Mouse (Mus musculus) testis, postnatal 14 days (tissue): ENCODE measurements at regions not wholly inside any gene's neighbourhood (a gene's known extent, or its start where the extent isn't known, plus 50 kb on each side); places are given as distances from the start of the nearest gene placed in this dataset.
A peak's percentile ranks its signal among the peaks of the same experiment; 100 is the strongest.

Experiments used
- DNase-seq: peaks from one replicate; pipeline ENCODE4 v3.0.0; 2021; ENCODE audit warnings: low spot score

DNA sequence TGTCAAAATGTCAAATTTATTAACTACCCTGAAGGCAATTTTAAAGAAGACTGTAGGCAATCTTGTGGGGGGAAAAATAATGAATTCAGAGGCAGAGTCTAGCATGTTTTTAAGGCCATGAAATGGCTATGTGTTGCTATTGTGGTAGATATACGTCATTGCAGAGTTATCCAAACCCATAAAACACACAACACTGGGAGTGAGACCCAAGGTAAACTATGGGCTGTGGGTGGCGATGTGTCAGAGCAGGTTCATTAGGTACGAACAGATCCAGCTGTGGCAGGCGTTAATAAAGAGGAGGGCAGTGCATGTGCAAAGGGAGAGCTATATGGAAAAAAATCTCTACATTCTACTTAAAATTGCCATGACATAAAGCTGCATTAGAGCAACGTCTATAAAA, 189.4 kb upstream of the Btg1 start:
- no peak for DNase-seq

DNA sequence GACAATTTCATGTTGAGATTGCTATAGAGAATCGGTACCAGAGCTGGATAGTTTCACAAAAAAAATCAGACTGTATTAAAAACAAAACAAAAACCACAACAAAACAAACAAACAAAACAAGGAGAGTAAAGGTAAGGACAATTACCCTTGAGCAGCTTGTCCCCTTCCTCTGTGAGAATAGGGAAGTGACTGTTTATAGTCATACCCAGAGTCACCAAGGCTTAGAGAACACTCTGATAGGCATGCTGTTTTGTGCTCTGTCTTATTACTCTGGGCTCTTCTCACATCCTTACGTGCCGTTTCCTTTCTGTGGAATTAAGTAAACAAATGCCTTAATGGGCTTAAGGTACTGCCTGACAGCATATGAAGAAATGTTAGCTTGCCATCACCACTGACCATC, 186.7 kb upstream of the Btg1 start:
- DNase-seq, result no peak

- DNase-seq, result no peak
Measured at GRCm38 (mm10) chr10:96435109-96435508, 181.7 kb upstream of the Btg1 start.

DNA sequence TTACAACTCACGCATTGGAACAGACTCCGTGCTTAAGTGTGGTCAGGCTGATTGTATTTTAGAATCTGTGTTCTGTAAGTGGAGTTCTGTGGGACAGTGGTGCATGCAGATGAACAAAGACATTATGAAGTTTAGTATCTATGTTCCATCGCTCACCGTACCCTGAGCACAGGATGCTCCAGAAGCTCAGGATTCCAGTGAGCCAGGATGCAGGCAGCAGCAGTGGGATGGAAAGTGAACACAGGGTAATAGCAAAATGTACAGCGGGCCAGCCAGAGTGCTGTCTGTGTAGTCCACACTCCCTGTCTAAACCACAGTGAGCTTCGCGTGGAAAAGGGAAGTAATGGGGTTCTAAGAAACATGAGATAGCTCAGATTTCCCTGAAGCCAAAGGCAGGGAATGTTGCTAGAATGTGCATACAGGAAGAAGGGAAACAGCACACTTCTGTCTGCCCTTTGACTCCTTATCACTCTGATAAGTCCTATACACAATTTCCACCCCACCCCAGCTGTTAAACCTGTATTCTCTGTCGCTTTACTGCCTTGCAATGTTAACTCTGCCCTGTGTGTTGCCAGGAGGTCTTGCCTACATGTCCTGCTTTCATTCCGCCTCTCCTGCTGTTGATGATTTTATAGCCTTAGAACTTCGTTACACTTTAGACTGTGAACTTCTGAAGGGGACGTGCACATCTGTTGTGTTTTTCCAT, 178.3 kb upstream of the Btg1 start:
- DNase-seq, result no peak

DNA sequence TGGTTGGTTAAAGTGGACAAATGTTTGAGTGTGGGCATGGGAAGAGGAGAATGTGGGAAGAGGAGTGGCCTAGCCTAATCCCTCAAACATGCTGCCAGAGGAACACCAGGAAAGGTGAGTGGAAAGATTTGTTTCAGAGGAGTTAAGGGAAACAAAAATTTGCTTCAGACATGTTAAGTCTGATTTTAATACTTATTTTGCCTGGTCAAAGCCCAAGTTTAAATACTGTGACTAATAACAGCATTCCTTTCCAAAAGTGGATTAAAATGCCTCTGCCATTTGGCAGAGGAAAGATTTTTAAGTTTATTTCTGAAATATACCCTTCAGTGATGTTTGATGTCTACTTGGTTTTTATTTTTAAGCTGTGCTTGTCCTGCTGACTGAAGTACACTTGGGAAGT, 174.6 kb upstream of the Btg1 start:
- no peak for DNase-seq

DNA sequence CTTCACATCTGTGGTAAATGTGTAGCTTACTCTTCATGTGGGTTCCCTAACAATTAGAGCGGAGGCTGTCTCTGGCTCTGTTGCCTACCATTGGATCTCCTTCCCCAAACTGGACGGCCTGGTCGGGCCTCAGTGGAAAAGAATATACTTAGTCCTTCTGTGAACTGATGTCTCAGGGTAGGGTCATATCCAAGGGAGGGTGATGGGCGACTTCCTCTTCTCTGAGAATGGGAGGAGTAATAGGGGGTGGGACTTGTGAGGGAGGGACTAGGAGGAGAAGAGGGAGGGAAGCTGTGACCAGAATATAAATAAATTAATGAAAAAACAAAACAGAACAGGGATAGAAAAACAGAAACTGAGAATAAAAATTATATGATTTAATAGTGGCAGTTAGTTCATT, 166.5 kb upstream of the Btg1 start:
- DNase-seq, result no peak

DNA sequence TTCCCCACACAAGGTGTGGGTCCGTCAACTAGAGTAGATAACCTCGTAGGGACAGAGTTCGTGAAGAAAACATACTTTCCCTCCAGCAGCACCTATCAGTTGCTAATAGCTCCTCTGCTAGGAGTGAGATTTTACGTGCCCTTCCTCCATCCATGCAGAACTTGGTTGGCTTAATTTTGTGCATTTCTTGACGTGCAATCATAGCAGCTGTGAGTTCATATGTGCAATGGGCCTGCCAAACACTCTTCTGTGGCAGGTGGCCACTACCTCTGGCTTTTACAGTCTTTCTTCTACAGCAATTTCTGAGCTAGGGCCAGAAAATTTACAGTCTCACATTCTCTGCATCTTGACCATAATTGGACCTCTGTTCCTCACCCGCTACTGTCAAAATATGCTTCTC, 161.9 kb upstream of the Btg1 start:
- DNase-seq, result no peak

- DNase-seq, result no peak
Measured at GRCm38 (mm10) chr10:96458551-96458950, 158.3 kb upstream of the Btg1 start.

- no peak for DNase-seq
Measured at GRCm38 (mm10) chr10:96459186-96459585, 157.6 kb upstream of the Btg1 start.

DNA sequence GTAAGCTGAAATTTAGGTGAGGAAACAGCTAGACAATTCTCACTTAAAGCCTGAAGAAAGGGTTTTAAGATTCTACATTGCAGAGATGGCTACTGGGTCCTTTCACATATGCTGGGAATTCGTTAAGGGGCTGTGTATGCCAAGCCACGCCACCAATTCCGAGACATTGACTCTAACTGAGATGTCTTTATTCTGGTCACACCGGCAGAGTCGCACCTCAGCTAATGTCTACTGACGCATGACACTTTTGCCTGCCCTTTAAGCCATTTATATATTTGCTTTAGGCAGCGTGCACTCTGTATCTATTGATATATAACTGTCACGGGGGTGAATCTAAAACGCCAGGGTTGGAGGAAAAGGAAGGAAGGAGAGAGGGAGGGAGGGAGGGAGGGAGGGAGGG, 156.7 kb upstream of the Btg1 start:
- DNase-seq, result no peak

- DNase-seq, result no peak
Measured at GRCm38 (mm10) chr10:96460617-96461338, 156.0 kb upstream of the Btg1 start.

- DNase-seq, result no peak
Measured at GRCm38 (mm10) chr10:96465967-96466366, 150.8 kb upstream of the Btg1 start.

DNA sequence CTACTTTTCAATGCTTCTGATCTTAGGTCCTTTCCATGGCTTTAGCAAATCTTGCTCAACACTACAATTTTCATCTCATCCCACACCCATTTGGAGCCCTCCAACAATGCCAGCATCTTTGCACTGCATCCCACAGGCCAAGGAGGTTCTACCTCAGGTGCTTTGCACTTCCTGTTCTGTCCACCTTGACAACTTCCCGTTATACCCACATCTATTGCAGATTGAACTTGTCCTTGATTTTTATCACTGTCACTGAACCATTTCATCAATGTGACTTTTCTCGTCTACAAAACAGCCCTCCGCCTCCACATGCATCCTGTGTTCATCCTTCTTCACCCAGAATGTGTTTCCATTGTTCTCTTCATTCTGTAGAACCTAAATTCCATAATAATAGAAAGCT, 150.0 kb upstream of the Btg1 start:
- no peak for DNase-seq

GRCm38 (mm10) chr10:96467661-96468060, 149.1 kb upstream of the Btg1 start:
- no peak for DNase-seq

DNA sequence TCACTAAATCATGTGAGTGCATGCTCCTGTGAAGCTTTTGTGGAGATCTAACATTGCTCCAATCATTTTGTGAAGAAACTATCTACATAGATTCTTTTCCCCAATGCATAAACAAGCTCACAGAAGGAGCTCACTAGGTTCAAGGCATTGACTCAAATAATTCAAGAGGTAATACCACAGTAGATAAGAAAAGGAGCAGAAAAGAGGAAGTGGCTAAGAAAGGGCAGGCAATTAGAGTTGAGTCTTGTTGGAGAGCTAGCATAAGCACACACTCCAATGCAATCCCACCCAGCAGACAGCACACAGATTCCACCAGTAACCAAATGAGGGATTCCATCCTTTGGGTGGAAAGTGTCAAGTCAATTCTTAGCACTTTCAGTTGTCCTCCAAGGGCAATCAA, 145.3 kb upstream of the Btg1 start:
- DNase-seq, result no peak

DNA sequence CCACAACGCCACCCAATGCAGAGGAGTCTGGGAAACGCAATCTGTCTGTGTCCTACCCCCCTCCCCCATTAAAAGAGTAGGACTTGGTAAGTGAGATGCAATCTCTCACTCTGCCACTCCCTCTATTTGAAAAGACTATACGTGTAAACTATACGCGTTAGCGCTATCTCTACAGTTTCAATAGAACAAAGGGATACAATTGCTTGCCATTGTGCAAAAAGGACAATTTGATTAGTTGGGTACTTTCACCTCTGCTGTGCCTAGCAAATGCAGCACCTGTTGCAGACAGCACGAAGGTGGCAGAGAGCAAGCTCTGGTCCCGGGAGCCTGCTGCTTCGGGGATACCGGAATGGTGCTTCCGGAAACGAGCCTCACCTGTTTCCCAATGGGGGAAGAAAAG, 137.5 kb upstream of the Btg1 start:
- DNase-seq, result no peak

GRCm38 (mm10) chr10:96479786-96480185, 137.0 kb upstream of the Btg1 start:
- DNase-seq, result no peak

GRCm38 (mm10) chr10:96480453-96481324, 136.1 kb upstream of the Btg1 start:
- peak; percentile 32 for DNase-seq

GRCm38 (mm10) chr10:96481325-96481638, 135.5 kb upstream of the Btg1 start:
- no peak for DNase-seq

GRCm38 (mm10) chr10:96486724-96487123, 130.1 kb upstream of the Btg1 start:
- no peak for DNase-seq

DNA sequence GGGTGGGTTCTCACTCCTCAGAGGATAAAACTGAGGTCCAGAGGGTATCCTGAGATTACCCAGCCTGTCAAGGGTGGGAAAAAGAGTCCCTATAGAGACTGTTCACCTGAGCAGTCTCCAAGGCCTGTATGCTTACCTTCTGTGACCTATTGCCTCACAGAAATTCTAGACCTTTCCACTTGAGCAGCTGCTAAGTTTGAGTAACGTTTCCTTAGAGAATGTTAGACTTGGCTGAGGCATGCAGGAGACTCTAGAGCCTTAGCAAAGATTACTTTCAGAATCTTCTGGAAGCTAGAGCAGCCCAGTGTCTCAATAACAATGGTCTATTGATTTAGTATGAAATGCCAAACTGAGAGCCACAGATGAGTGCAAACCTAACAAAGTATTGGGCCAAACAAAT, 123.1 kb upstream of the Btg1 start:
- no peak for DNase-seq

DNA sequence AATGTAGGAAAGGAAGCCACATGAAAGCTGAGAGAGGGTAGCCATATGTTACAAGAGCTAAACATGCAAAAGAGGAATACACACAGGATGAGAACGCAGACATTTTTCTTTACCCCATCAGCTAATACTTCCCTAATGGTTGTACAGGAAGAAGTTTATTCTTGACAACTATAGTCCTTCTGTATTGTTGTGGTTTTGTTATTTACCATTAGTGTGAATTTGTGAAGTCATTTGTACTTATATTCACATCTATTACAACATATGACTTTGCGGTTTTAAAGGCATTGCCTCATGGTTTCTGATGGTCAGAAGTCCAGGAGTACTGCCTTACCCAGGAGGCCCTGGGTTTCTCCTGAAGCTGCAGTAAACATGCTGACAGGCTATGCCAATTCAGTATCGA, 120.1 kb upstream of the Btg1 start:
- no peak for DNase-seq

DNA sequence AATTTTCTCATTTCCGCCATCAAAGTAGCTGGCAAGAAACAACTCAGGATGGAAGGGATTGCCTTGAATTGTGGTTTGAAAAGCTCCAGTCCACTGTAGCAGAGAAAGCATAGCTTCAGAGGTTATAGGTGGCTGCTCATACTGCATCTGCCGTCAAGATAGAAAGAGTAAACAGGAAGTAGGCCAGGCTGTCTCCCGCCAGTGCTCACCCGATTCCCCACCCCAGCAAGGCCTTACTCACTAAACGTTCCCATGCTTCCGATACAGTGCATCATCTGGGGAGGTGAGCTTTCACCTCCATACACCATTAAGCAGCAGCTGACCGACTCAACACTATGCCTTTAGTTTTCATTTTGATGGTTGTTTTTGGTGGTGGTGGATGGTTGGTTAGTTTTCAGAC, 119.3 kb upstream of the Btg1 start:
- DNase-seq, result no peak
